Mouse (Mus musculus) urinary bladder, postnatal 10 days (tissue): ENCODE data around the gene Lgr5.

Experiments used
- DNase-seq: peaks from one replicate; pipeline ENCODE4 v3.0.0; 2022; ENCODE audit warnings: low spot score

Lgr5 gene

DNA sequence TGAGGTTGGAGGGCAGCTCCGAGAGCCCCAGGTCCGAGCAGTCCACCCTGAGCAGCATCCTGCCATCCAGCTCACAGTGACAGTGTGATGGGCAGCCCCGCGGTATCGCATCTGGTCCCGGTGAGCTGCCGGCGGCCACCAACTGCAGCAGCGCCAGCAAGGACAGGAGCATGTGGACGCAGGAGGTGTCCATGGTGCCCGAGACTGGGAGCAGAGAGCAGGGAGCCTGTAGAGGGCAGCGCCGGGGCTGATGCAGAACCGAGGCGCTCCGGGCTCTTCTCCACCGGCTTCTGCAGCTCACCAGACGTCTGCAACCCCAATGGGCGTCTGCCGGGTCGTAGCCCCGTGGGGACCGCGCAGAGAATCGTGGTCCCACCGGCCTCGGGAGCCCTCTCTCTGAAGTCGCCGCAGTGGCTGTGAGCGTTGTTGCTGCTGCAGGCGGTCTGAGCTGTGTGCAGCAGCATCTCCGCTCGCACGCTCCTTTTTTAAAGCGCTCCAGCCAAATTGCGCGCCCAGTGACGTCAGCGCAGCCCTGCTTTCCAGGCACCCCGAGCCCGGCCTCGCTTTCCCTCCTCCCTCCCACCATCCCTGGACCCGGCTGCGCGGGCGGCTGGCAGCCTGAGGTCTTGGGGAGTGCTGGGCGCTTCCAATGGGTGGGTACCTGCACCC, at the start of gene Lgr5:
TSS of gene Lgr5 (minus strand) at position 480 of the 669 bp plus-strand sequence.
- no peak for DNase-seq

DNA sequence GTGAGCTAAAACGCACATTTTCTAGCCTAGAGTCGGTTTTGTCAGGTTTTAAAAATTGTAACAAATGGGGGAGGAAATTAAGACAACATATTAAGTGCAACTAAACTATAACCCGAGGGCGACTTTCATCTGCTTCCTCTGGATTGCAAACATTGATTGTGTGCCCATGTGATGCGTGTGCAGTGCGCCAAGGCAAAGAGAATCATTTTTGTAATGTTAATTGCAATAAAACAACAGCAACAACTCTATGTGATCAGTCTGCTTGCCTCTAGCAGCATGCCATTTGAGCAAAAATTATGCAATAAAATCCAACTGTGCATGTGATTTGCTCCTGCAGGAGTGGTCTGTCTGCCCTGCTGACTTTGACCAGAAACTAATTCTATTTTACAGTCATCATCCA, 39.1 kb upstream of the Lgr5 start:
- DNase-seq, result no peak

DNA sequence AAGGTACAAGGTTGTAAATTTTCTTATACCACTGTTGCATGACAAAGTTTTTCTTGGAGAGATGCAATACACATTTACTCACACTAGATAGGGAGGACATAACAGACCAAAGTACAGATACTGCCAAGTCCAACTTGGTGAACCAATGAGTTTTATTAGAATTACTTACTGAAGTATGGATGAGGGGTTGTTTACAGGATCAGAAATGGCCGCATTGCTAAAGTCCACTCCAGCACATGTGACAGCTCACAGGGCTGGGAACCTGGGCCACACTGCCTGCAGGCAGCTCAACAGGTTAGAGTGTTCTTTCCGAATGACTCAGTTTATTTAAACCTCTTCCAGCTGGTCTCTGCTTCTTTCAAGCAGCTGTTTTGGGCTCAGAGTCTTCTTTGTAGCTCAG, 37.4 kb upstream of the Lgr5 start:
- no peak for DNase-seq

DNA sequence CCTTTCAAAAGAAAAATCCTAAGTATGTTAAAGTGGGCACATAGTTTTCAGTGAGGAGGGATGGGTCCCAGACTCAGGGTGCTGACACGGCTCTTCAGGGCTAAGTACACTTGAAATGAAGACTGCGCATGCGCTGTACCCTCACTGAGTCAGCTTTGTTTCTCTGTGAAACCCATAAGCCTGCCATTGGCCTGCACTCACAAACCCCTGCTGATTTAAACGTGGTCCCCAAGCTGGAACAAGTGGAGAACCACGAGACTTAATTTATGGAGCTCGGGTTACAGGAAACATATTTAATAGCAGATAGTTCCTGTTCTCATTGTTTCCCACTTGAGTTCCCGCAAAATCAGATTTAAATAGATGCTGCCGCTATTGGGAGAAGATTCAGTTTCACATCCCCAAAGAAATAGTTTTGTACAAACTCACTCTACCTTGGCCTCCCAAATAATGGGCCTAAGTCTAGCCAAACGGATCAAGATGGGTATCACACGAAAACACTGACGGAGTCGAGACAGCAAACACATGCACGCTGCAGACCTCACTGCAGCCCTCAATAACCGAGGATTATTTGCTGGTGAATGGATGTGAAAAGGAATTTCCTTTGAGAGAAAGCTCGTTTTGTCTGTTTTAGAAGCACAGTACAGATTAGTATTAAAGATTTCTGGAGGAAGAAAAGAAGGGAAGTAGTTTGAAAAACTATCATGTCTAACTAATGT, 36.5 kb upstream of the Lgr5 start:
- DNase-seq, result no peak

DNA sequence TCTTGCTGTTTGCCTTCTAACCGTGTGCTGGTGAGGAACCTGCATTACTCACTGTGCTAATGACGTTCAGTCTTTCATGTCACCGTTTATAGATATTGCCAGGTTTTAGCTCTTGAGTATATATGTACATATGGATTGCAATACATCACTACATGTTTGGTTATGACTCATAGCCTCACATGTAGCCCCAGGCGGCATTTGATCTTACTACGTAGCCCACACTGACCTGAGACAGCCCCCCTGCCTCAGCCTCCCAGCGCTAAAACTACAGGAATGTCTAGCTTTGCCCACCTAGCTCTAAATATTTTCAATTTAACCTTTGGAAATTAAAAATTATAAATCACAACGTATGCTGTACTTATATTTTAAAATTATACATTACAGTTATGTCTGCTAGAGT, 35.9 kb upstream of the Lgr5 start:
- DNase-seq, result no peak

DNA sequence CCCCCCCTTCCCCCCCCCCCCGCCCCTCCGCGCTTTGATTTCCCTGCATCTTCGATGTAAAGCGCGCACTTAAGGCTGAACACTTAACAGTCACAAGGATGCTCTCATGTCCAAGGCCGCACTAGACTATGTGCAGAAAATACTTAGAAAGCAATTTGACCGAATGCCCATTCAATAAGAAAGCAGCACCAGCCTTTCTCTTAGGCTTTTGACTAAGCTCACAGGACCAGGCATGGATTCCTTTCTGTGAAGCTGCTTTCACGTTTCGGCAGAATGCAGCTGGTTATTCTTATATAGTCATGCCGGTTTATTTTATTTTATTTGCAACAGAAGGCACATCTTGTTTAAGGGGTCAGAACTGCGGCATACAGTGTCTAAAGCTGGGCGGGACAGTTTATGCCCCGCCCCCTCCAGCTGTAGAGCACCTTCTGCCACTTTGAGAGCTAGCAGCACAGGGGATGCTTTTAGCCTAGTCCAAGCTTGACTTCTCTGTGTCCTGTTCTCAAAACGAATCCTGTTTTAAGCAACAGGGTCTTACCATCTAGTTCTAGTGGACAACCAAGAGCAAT, 30.8 kb upstream of the Lgr5 start:
- DNase-seq, result no peak

DNA sequence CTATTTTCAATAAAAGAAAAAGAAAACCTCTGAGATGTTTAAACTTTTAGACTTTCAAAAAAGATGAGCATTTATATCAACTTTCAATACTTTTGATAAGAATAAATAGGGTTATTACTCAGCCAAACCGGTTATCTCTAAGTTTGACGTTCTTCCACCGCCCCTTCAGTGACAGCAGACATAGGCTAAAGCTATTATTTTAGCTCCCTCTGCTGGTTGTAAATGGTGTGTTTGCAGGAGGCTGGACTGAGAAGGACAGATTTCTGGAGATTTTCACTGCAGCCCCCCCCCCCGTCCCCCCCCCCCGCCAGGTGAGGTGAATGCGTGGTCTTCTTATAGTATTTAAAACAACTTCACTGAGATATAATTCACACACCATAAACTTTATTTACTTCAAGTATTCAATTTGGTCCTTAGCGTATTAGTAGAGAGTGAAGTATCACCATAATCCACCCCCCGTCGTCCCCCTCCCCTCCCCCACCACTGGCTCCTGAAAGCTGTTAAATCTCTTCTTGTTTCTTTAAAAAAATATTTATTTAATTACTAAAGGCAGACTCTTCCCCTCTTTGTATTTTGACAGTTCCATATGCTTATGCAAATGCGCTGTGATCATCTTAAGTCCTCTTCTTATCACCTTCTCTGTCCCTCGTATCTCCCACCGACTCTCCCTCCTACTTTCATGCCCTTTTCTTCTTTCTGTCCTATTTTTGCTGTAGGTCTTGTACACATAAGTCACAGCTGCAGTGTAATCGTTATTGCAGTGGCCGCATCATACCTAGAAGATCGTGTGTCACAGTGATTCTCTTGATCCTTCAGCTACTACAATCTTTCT, 30.1 kb upstream of the Lgr5 start:
- no peak for DNase-seq

DNA sequence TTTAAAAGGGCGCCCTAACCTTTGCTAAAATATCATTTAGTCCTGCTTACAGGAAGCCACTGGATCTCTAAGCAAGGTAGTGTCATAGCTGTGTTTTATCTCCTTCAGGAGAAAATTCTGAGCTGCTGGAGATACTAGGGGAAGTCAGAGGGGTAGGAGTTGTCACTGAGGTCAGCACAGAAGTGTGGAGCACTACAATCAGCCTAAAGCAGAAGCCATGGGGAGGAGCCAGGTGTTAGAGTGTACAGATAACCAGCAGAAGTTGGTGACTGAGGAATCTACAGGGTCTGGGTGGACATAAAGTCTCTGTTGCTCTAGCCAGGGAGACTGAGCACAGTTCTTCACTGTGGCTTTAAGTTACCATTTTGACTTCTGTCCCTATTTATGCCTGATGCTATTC, 8.2 kb upstream of the Lgr5 start:
- no peak for DNase-seq

DNA sequence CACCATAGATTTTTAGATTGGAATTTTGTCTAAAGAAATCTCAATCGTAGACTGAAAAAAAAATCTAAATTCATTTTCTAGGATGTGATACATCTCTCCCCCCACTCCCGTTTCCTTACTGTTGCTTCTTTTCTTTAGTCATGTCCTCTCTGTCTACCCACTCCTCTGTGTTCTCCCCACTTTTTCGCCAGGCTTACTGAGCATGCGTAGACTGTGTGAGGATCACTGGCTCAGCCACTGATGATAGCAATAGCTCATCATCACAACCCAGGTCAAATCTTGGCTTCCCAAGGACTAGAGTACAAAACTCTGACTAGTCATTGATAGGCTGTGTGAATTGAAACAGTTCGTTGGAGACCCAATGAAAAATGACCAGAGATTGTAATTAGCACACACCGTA, 6.1 kb upstream of the Lgr5 start:
- no peak for DNase-seq

DNA sequence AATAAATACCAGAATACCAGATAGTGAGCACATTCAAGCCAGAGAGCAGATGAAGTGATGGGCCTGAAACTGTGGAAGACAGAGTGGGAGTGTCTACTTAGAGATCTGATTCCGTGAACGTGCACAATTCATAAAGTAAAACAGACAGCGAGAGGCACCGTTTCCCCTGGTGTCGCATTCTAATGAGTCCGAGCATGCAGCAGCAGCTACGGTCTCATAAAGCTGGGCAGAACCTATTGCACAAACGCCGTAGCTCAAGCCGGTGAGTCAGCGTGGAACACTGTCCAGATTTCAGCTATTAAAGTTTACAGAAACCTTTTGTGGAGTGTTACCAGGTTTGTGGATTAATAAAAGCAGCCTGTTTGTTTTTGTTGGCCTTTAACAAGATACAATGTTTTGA, 5.6 kb upstream of the Lgr5 start:
- no peak for DNase-seq

DNA sequence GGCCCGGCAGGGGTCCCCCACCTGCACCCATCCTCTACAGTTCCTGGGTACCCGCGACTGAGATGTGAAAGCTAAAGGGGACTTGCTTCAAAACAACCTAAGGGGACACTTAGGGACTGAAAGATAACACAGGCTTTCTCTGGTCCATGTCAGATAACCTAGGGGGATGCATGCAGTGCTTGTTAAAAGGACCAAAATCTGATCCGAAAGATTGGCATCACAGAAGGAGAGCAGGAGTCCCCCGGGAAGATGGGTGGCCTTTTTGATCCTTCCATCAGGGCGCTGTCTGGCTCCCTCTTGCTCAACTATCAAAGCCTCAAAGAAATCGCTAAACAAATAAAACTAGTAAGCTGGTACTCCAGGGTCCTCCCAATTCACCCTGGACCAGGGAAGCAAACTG, 399 bp upstream of the Lgr5 start:
- no peak for DNase-seq

DNA sequence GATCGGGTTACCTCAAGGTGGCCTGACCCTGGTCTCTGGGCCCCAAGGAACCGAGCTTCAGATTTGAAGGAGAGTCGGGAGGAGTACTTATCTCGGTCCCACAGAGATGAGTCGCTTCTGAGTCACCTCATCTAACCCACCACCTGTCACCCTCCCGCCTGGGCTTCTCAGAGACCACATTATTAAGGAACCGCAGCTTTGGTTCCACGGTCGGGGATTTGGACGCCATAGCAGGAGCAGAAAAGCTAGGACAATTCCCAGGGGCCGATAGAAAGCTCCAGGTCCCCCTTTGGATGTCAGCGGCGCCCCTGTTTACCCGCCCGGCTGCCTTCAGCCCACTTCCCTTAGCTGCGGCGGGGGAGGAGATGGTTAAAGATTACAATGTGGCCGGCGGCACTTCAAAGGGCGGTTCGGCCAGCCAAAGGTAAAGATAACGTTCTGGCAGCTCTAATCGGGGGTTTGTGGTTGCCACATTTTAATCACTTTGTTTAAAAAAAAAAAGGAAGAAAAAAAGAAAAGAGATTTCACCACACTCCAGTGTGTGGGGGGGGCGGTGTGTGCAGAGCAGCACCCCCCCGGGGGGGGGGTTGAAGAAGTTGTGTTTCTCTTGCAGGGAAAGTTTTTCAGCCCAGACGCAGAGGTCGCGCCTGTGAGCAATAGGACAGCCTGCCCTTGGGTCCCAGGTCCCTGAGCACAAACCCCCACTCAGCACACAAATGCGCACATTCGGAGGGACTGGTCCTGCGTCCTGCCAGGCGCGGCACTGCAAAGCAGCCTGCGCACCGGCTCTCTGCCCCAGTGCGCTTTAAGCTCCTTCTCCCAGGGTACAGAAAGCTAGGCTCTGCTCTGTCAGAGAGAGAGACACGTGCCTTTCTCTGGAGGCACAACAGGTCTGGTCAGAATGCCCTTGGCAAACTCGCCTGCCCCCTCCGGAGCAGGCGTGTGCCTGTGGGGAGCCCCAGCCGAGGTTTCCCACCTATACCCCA, 1.0 kb downstream of the Lgr5 start:
- DNase-seq, result no peak

DNA sequence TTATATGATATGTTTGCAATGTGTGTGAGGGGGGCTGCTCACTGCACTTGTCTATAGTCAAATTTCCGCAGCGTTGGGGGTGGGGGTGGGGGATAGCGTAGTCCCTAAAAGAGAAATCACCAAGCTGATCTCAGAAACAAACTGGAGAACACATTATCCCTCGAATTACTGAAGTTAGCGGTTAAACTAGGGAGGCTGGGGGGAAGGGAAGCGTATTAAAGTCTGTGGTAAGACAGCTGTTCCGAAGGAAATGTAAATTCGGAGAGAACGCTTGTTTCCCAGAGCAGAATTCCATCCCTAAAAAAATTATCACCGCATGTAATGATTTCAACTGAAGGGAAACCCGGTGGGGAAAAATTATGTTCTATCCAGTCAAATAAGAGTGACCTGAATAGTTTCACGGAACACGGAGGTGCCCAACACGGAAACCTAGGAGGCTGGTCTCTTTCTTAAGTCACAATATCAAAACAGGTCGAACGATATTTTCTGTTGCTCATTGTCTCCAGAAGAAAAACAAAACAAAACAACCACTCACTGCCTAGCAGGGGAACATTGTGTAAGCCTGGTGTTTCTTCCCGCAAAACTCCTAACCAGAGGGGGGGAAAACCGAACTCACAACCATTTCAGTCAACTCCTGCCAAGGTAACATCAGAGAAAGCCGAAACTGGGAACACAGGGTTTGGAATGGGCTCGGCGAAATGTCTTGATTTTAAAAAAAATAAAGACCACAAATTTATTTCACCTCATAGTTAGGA, 1.9 kb downstream of the Lgr5 start:
- no peak for DNase-seq

DNA sequence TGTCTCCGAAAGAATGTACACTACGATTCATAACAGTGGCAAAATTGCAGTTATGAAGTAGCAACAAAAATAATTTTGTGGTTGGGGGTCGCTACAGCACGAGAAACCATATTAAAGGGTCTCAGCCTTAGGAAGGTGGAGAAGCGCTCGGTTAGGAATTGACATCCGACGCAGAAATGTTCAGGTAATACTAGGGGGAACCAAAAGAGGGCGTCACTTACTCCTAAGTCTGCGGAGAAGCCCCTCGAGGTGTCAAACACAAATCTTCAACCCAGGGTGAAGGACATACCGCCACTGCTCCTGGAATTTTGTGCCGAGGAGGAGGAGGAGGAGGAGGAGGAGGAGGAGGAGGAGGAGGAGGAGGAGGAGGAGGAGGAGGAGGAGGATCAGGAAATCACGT, 2.9 kb downstream of the Lgr5 start:
- DNase-seq, result no peak

DNA sequence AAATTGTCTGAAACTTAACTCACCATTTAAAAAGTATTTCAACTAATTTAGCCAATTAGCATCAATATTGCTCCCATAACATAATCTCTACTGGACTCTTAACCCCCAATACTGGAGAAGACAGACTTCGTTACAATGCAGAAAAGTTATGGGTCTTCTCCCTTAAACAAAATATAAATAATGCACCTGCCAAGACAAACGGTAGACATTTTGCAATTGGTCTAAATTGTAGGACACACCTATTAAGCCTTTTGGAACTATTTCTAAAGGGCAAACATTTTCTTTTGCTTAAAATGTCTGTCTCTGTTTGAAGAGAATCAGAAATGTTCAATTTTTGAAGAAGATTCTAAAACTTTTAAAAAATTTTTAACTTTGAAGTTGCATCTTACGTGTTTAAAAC, 4.5 kb downstream of the Lgr5 start:
- no peak for DNase-seq

DNA sequence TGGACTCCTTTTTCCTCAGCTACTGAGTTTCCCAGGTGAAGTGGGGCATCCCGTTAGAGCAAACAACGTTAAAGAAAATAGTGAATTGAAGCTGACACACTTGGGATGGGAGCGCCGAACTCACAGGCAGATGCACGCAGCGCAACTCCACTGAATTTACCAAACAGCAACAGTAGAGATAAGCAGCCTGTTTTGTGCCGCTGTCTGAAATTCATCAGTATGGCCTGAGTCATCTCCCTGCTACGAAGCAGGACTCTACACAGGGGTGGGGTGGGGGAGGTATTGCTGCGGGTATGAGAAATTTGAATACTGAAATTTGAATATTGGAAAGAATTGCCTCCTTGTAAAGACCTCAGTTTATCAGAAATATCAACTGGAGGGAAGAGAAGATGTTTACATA, 5.6 kb downstream of the Lgr5 start:
- DNase-seq, result no peak

DNA sequence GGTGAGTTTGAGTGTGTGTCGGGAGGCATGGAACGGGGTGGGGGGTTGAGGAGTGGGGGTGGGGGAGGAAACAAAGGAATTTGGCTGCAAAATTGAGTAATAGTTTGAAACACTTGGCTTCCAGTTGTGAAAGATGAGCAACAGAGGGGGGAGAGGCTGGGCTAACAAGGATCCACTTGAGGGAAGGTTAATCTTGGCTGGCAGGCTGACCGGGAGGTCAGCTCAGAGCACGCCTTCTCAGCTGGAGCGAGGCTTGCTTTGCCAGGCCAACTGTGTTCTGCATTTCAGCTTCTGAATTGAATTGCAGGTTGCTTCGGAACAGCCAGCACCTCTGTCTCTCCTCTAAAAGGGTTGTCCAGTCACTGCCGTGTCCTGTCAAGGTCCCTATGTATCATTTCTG, 8.1 kb downstream of the Lgr5 start:
- DNase-seq, result no peak

DNA sequence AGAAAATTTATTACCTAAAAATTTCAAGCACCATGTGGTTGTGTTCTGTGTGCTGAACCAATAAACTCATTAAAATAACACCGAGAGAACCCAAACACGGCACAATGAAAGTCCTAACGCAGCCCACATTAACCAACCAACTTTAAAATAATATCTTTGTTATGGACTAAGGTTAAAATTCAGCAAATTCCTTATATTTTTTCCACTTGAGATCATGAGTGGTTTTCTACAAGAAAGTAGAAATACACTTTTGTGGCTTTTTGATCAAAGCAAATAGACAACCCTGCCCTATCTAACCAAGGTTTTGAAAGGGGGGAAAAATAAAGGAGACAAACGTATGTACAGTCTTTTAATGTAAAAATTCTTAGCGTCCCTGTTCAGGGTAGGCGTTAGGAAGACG, 8.5 kb downstream of the Lgr5 start:
- DNase-seq, result no peak

DNA sequence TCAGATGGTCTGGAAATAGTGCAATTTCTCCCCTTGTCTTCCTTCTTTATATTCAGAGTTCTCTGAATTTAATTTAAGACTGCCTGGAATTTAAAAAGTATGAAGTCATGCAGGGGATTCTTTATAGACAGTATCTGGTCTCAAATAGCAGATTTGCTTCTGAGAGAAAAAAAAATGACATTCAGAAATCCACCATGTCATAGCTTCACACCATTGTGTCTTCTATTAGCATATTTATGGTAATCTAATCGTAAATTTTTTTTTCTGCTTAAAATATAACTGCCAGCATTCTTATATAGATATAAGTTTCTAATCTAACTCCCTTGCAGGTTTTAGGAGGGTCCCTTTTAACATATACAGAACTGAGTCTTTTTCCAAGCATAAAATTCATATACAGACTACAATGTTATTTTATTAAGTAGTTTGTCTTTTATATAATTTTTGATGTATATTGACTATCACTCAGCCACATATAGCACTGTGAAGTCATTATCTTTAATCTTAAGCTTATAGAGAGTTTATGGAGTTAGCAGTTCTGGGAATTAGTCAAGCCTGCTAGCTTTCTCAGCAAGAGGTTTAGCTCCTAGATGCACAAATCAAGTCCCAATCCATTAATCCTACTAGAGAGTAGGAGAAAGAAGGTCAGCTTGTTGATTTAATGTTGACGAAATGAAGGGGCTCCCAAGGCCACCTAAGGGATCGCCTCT, 15.7 kb downstream of the Lgr5 start:
- DNase-seq, result no peak

DNA sequence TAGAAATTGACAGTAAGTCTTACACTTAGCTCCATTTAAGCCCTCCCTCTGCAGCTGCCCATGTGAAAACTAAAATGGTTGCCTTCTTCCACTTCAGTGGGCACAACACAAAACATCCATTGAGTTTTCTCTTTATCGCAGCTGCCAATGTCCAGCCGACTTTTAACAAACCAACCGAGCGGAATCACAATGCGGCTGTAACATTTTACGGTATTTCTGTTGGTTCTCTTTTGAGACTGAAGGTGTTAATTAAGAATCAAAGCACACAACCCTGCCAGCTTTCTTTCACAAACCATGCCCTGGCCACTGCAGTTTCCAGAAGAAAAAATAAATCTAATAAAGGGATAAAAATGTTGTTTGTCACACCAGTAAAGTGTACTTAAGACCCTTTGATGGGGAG, 16.3 kb downstream of the Lgr5 start:
- no peak for DNase-seq
